Mouse (Mus musculus) forebrain, embryonic 12.5 days (tissue): Measurements from ENCODE around the gene Zfp523. TPM values are rescaled to one million over a fixed set of nuclear protein-coding genes. Genes with fewer than 3 reads are reported as not detected.

ENCODE experiments used
- ATAC-seq: fragments of 200-750 bp; cut with Nextera tagmentation; 2 replicates; pipeline ENCODE4 v1.8.0; 2017; ENCODE audit warnings: moderate TSS enrichment; ENCODE audit not compliant: low FRiP score
- H3K27ac ChIP-seq: fragments of 300-500 bp; sonication (generic); 2 replicates; pipeline ENCODE4 v1.5.1; 2016; ENCODE audit warnings: mild to moderate bottlenecking
- H3K27me3 ChIP-seq: fragments of 300-500 bp; sonication (generic); 2 replicates; pipeline ENCODE4 v1.6.1; 2016; ENCODE audit warnings: mild to moderate bottlenecking
- H3K36me3 ChIP-seq: fragments of 300-500 bp; sonication (generic); replicated peaks from 2 replicates; pipeline ENCODE4 v1.6.1; 2016; ENCODE audit warnings: mild to moderate bottlenecking
- H3K4me1 ChIP-seq: fragments of 300-500 bp; sonication (generic); 2 replicates; pipeline ENCODE4 v1.6.1; 2016
- H3K4me2 ChIP-seq: fragments of 300-500 bp; sonication (generic); 2 replicates; pipeline ENCODE4 v1.6.1; 2016; ENCODE audit warnings: mild to moderate bottlenecking, moderate library complexity
- H3K4me3 ChIP-seq: fragments of 300-500 bp; sonication (generic); replicated peaks from 2 replicates; pipeline ENCODE4 v1.5.1; 2016; ENCODE audit warnings: mild to moderate bottlenecking
- H3K9ac ChIP-seq: fragments of 300-500 bp; sonication (generic); 2 replicates; pipeline ENCODE4 v1.6.1; 2016; ENCODE audit warnings: mild to moderate bottlenecking
- H3K9me3 ChIP-seq: fragments of 300-500 bp; sonication (generic); 2 replicates; pipeline ENCODE4 v1.6.1; 2016
- WGBS: fragments of 180-500 bp; shearing (Covaris S2); methylation state at CpG from one replicate; pipeline ENCODE4 v1.1.7; 2016; 5-methylcytosine and 5-hydroxymethylcytosine counted together
- polyA plus RNA-seq: library from polyadenylated mRNA; unstranded; fragments of >200 nt; fragmentation: Nextera tagmentation; extraction: Ambion mirVana; gene quantifications from 2 replicates; pipeline ENCODE4 v1.2.1, GENCODE M21; 2016

Zfp523 gene
- polyA plus RNA-seq, 1 experiment from 2014 or later: 43.6 TPM

DNA sequence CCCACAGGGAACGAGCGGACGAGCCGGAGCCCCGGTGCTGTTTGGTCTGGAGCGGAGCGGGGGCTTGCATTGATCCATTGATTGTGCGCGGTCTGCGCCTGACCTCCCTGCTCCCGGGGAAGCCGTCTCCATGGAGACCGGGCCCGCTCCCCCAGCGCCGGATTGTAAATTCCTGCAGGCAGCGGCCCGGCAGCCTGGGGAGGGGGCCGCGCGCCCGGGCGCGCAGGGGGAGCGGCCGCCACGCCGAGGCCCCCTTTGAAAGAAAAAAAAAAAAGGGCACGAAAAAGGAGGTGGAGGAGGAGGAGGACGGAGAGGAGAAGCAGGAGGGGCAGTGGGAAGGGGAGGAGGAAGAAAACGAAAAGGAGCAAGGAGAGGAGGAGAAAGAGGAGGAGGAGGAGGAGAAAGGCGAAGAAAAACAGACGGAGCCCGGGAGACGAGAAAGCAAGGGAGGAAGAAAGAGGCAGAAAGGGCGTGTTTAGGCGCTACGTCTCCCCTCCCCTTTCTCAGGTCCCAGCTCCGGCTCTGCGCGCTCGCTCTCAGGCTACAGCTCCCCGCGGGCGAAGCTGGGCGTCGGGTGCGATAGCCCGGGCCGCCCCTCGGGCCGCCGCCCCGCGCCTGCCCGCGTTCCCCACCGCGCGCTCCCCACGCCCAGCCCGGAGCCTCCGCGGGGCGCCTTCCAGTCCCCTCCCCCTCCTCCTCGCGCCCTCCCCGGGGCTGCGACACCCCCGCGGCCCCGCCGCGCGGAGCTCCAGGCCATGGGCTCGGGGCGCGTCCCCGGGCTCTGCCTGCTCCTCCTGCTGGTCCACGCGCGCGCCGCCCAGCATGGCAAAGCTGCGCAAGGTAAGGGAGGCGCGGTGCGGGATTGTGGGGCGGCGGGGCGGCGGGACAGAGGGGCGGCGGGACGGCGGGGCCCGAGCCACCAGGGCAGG, 34.9 kb upstream of the Zfp523 start, which contains the start of gene Scube3:
Scube3 (plus strand) TSS at position 371 of the 929 bp plus-strand sequence.
- peak within 1 kb of the TSS; percentile 75 for H3K4me3 ChIP-seq
- WGBS: under 1% methylated on average over 73 of the region's 97 CpGs
- H3K9me3 ChIP-seq: no peaks in the 10 kb centered on the region
- ATAC-seq: peak; percentile 74
- H3K4me1 ChIP-seq: peaks cover 64% of the 10 kb centered on the region
- peak within 1 kb of the TSS; percentile 93 for H3K4me2 ChIP-seq
- peaks cover 32% of the 10 kb centered on the region for H3K27me3 ChIP-seq
- no peaks in the 10 kb centered on the region for H3K36me3 ChIP-seq
- peak within 1 kb of the TSS; percentile 85 for H3K9ac ChIP-seq
- peak within 1 kb of the TSS; percentile 93 for H3K27ac ChIP-seq

GRCm38 (mm10) chr17:28142700-28143610, 34.0 kb upstream of the Zfp523 start:
- Histone ChIP-seq H3K4me3 (peak overlapping the region; percentile 75), H3K36me3 (peaks cover 1% of the 10 kb centered on the region; the same call in 1 of the 2 replicates), H3K9me3 (no peaks in the 10 kb centered on the region), H3K27ac (peak overlapping the region; percentile 93), H3K4me2 (peak overlapping the region; percentile 93), H3K9ac (peak overlapping the region; percentile 85), H3K27me3 (peaks cover 32% of the 10 kb centered on the region), H3K4me1 (peaks cover 74% of the 10 kb centered on the region)
- no peak for ATAC-seq
- WGBS: 1% methylated on average over 33 of the region's 33 CpGs

DNA sequence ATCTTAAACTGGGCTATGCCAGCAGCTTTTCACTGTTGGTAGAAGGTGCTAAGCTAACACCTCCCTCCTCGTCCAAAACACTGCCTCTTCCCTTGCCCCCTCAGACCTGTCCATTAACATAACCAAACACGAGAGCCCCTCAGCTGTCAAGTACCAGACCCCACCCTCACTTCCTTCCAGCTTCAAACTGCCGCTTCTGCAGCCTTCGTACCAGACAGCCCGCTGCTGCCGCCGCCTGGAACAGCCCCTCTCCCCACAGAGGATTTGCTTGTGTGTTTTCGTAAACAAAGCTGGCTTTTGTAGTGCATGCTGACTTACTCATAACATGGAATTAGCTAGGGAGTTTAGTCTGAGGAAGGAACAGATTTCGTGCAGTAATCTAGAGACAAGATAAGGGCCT, 33.2 kb upstream of the Zfp523 start:
- Histone ChIP-seq H3K4me2 (peak overlapping the region; percentile 93), H3K9me3 (no peaks in the 10 kb centered on the region), H3K27ac (no peak overlapping the region), H3K27me3 (peaks cover 32% of the 10 kb centered on the region), H3K4me3 (peak overlapping the region; percentile 75), H3K9ac (peak overlapping the region; percentile 85), H3K36me3 (peaks cover 6% of the 10 kb centered on the region; the same call in 1 of the 2 replicates), H3K4me1 (peaks cover 81% of the 10 kb centered on the region)
- no peak for ATAC-seq
- 2% methylated on average over 9 of the region's 9 CpGs for WGBS

DNA sequence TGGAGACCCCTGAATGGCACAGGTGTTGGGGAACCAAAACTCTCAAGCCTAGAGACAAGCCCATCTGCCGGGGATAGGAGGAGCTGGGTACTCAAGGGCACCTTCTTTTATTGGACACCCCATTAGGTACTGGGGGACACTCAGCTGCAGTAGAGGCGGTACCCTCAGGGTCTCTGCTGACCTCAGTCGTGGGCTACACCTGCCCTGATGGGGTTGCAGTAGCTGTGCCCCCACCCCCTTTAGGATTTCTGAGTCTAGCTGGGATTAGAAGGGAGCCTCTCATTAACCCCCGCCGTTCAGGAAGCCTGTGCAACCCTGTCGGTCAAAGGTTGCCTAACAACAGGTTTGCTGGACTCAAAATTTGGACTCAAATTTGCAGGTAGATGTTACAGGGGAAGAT, 32.7 kb upstream of the Zfp523 start:
- Histone ChIP-seq H3K36me3 (peaks cover 6% of the 10 kb centered on the region; the same call in 1 of the 2 replicates), H3K4me2 (peak overlapping the region; percentile 93), H3K9ac (peak overlapping the region; percentile 85), H3K27me3 (peaks cover 32% of the 10 kb centered on the region), H3K4me3 (peak overlapping the region; percentile 75), H3K27ac (no peak overlapping the region), H3K4me1 (peaks cover 86% of the 10 kb centered on the region), H3K9me3 (no peaks in the 10 kb centered on the region)
- WGBS: 6% methylated on average over 6 of the region's 6 CpGs
- no peak for ATAC-seq

GRCm38 (mm10) chr17:28148288-28148687, 28.6 kb upstream of the Zfp523 start:
- WGBS: 84% methylated on average over 3 of the region's 3 CpGs
- H3K36me3 ChIP-seq: peaks cover 14% of the 10 kb centered on the region
- H3K4me1 ChIP-seq: peaks cover 68% of the 10 kb centered on the region
- H3K4me2 ChIP-seq: no peak overlapping the region
- ATAC-seq: no peak
- no peak overlapping the region for H3K9ac ChIP-seq
- no peak overlapping the region for H3K27ac ChIP-seq
- no peak overlapping the region for H3K4me3 ChIP-seq
- no peaks in the 10 kb centered on the region for H3K9me3 ChIP-seq
- peaks cover 15% of the 10 kb centered on the region; the same call in 1 of the 2 replicates for H3K27me3 ChIP-seq

GRCm38 (mm10) chr17:28149734-28150133, 27.2 kb upstream of the Zfp523 start:
- Histone ChIP-seq H3K9me3 (no peaks in the 10 kb centered on the region), H3K9ac (peak overlapping the region; percentile 36; the same call in 1 of the 2 replicates), H3K36me3 (peaks cover 14% of the 10 kb centered on the region), H3K4me2 (no peak overlapping the region), H3K4me3 (no peak overlapping the region), H3K27ac (0 out of 2 replicates have a peak overlapping the region, but pooled peaks have one; percentile 13), H3K4me1 (peaks cover 53% of the 10 kb centered on the region), H3K27me3 (peaks cover 10% of the 10 kb centered on the region; the same call in 1 of the 2 replicates)
- no peak for ATAC-seq
- 67% methylated on average over 8 of the region's 8 CpGs for WGBS

- Histone ChIP-seq H3K4me1 (peaks cover 46% of the 10 kb centered on the region), H3K9ac (no peak overlapping the region), H3K27me3 (peaks cover 8% of the 10 kb centered on the region; the same call in 1 of the 2 replicates), H3K4me3 (no peak overlapping the region), H3K36me3 (peaks cover 14% of the 10 kb centered on the region), H3K9me3 (no peaks in the 10 kb centered on the region), H3K27ac (no peak overlapping the region), H3K4me2 (no peak overlapping the region)
- WGBS: 69% methylated on average over 12 of the region's 12 CpGs
- no peak for ATAC-seq
Measured at GRCm38 (mm10) chr17:28150456-28150855, 26.5 kb upstream of the Zfp523 start.

- no peak overlapping the region for H3K27ac ChIP-seq
- H3K4me3 ChIP-seq: no peak overlapping the region
- no peaks in the 10 kb centered on the region for H3K27me3 ChIP-seq
- no peak overlapping the region for H3K9ac ChIP-seq
- no peaks in the 10 kb centered on the region for H3K9me3 ChIP-seq
- H3K4me1 ChIP-seq: peaks cover 21% of the 10 kb centered on the region
- 91% methylated on average over 6 of the region's 6 CpGs for WGBS
- ATAC-seq: no peak
- no peak overlapping the region for H3K4me2 ChIP-seq
- peaks cover 32% of the 10 kb centered on the region for H3K36me3 ChIP-seq
Measured at GRCm38 (mm10) chr17:28153095-28153494, 23.8 kb upstream of the Zfp523 start.

GRCm38 (mm10) chr17:28154970-28155369, 22.0 kb upstream of the Zfp523 start:
- ATAC-seq: no peak
- 0 out of 2 replicates have a peak, but pooled peaks cover 5% of the 10 kb centered on the region for H3K27me3 ChIP-seq
- H3K4me3 ChIP-seq: no peak overlapping the region
- peaks cover 12% of the 10 kb centered on the region; the same call in 1 of the 2 replicates for H3K4me1 ChIP-seq
- H3K27ac ChIP-seq: no peak overlapping the region
- no peaks in the 10 kb centered on the region for H3K9me3 ChIP-seq
- peaks cover 39% of the 10 kb centered on the region for H3K36me3 ChIP-seq
- H3K4me2 ChIP-seq: no peak overlapping the region
- 89% methylated on average over 8 of the region's 8 CpGs for whole genome bisulfite sequencing
- no peak overlapping the region for H3K9ac ChIP-seq

DNA sequence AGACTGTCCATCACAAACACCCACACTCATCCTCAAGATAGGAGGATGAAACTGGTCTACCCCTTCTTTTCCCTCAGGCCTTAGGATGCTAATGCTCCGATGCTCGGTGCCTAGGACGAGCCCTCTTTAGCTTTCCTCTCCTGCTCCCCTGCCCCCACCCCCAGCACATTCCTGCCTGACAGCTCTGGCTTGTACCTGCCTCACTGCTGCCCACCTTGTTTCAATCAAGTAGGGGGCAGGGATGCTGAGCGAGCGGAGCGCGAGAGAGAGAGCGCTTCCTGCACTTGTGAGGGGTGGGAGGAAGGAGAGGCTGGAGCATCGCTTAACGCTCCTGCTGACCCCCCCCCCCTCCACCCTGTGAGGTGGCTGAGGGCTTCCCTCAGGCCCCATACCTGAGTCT, 16.6 kb upstream of the Zfp523 start:
- Histone ChIP-seq H3K36me3 (peaks cover 68% of the 10 kb centered on the region), H3K9ac (no peak overlapping the region), H3K4me3 (no peak overlapping the region), H3K27ac (no peak overlapping the region), H3K27me3 (peaks cover 14% of the 10 kb centered on the region; the same call in 1 of the 2 replicates), H3K4me1 (peaks cover 24% of the 10 kb centered on the region), H3K9me3 (no peaks in the 10 kb centered on the region), H3K4me2 (no peak overlapping the region)
- 27% methylated on average over 9 of the region's 10 CpGs for WGBS
- ATAC-seq: no peak

- Histone ChIP-seq H3K9ac (no peak overlapping the region), H3K36me3 (peaks cover 70% of the 10 kb centered on the region), H3K4me3 (no peak overlapping the region), H3K9me3 (no peaks in the 10 kb centered on the region), H3K4me1 (peaks cover 24% of the 10 kb centered on the region), H3K4me2 (no peak overlapping the region), H3K27ac (no peak overlapping the region), H3K27me3 (peaks cover 14% of the 10 kb centered on the region; the same call in 1 of the 2 replicates)
- 27% methylated on average over 11 of the region's 11 CpGs for WGBS
- ATAC-seq: no peak
Measured at GRCm38 (mm10) chr17:28161310-28161881, 15.5 kb upstream of the Zfp523 start.
